Mouse (Mus musculus): ENCODE measurements around the gene Arid1b. TPM values are rescaled to one million over a fixed set of nuclear protein-coding genes. Genes with fewer than 3 reads are reported as not detected.

The Arid1b gene
- total and polyA plus RNA-seq, 2 experiments = 9.7 to 11.7 TPM

- Histone ChIP-seq H3K27me3 (ENCODE audit: control insufficient read depth, insufficient read depth, low read length) (no peaks in the 10 kb centered on the region), H3K4me3 (ENCODE audit: insufficient read depth, low read depth, low read length) (no peak overlapping the region), H3K4me1 (ENCODE audit: control insufficient read depth, insufficient read depth, low read length) (no peaks in the 10 kb centered on the region; the same call in 1 of the 2 replicates), H3K9ac (ENCODE audit: low read depth, low read length) (no peak overlapping the region), H3K36me3 (ENCODE audit: control insufficient read depth, insufficient read depth, low read length) (no peaks in the 10 kb centered on the region), H3K79me2 (ENCODE audit: control insufficient read depth, insufficient read depth, low read length) (peaks cover 36% of the 10 kb centered on the region), H3K27ac (replicated peaks; ENCODE audit: insufficient read depth, low read depth, low read length) (no peak overlapping the region)
- no peak for DNase-seq (ENCODE audit: extremely low read depth, low read depth, low spot score)
- TF ChIP-seq CTCF (IDR thresholded peaks at IDR 0.05; ENCODE audit: low read depth, low read length) = no peak
- no peak for TF ChIP-seq POLR2A (IDR thresholded peaks at IDR 0.05; ENCODE audit: extremely low read depth, insufficient read depth, low read length)
- WGBS = 100% methylated on average over 1 of the region's 1 CpGs
These were observed 239.9 kb downstream of the Arid1b start for GRCm38 (mm10) chr17:5233991-5234390.

GRCm38 (mm10) chr17:5235057-5235456, 240.9 kb downstream of the Arid1b start:
- DNase-seq (ENCODE audit: extremely low read depth, low read depth, low spot score) = no peak
- 91% methylated on average over 9 of the region's 9 CpGs for WGBS

GRCm38 (mm10) chr17:5237765-5238164, 243.6 kb downstream of the Arid1b start:
- Histone ChIP-seq H3K36me3 (ENCODE audit: control insufficient read depth, insufficient read depth, low read length) (no peaks in the 10 kb centered on the region), H3K79me2 (ENCODE audit: control insufficient read depth, insufficient read depth, low read length) (peaks cover 28% of the 10 kb centered on the region), H3K27me3 (ENCODE audit: control insufficient read depth, insufficient read depth, low read length) (no peaks in the 10 kb centered on the region), H3K9ac (ENCODE audit: low read depth, low read length) (no peak overlapping the region), H3K4me3 (ENCODE audit: insufficient read depth, low read depth, low read length) (no peak overlapping the region), H3K4me1 (ENCODE audit: control insufficient read depth, insufficient read depth, low read length) (peaks cover 4% of the 10 kb centered on the region), H3K27ac (replicated peaks; ENCODE audit: insufficient read depth, low read depth, low read length) (no peak overlapping the region)
- WGBS = 74% methylated on average over 3 of the region's 3 CpGs
- TF ChIP-seq POLR2A (IDR thresholded peaks at IDR 0.05; ENCODE audit: extremely low read depth, insufficient read depth, low read length) = no peak
- TF ChIP-seq CTCF (IDR thresholded peaks at IDR 0.05; ENCODE audit: low read depth, low read length) = no peak
- DNase-seq (ENCODE audit: extremely low read depth, low read depth, low spot score) = no peak

More at GRCm38 (mm10) chr17:5235057-5235456, 240.9 kb downstream of the Arid1b start:
- Histone ChIP-seq H3K27ac (replicated peaks; ENCODE audit: insufficient read depth, low read depth, low read length) (no peak overlapping the region), H3K9ac (ENCODE audit: low read depth, low read length) (no peak overlapping the region), H3K36me3 (ENCODE audit: control insufficient read depth, insufficient read depth, low read length) (no peaks in the 10 kb centered on the region), H3K4me1 (ENCODE audit: control insufficient read depth, insufficient read depth, low read length) (peaks cover 4% of the 10 kb centered on the region; the same call in 1 of the 2 replicates), H3K4me3 (ENCODE audit: insufficient read depth, low read depth, low read length) (no peak overlapping the region), H3K27me3 (ENCODE audit: control insufficient read depth, insufficient read depth, low read length) (no peaks in the 10 kb centered on the region), H3K79me2 (ENCODE audit: control insufficient read depth, insufficient read depth, low read length) (peaks cover 33% of the 10 kb centered on the region)
- TF ChIP-seq CTCF (IDR thresholded peaks at IDR 0.05; ENCODE audit: low read depth, low read length) (no peak), POLR2A (IDR thresholded peaks at IDR 0.05; ENCODE audit: extremely low read depth, insufficient read depth, low read length) (no peak)

- H3K36me3 ChIP-seq (ENCODE audit: control insufficient read depth, insufficient read depth, low read length) = no peaks in the 10 kb centered on the region
- peaks cover 28% of the 10 kb centered on the region for H3K79me2 ChIP-seq (ENCODE audit: control insufficient read depth, insufficient read depth, low read length)
- no peak overlapping the region for H3K4me3 ChIP-seq (ENCODE audit: insufficient read depth, low read depth, low read length)
- 80% methylated on average over 16 of the region's 16 CpGs for WGBS
- peak; percentile 38 for DNase-seq (ENCODE audit: extremely low read depth, low read depth, low spot score)
- 0 out of 2 replicates have a peak overlapping the region, but pooled peaks have one; percentile 12 for H3K27ac ChIP-seq (replicated peaks; ENCODE audit: insufficient read depth, low read depth, low read length)
- TF ChIP-seq CTCF (IDR thresholded peaks at IDR 0.05; ENCODE audit: low read depth, low read length) (no peak), POLR2A (IDR thresholded peaks at IDR 0.05; ENCODE audit: extremely low read depth, insufficient read depth, low read length) (no peak)
- H3K4me1 ChIP-seq (ENCODE audit: control insufficient read depth, insufficient read depth, low read length) = peaks cover 4% of the 10 kb centered on the region
- H3K27me3 ChIP-seq (ENCODE audit: control insufficient read depth, insufficient read depth, low read length) = no peaks in the 10 kb centered on the region
- no peak overlapping the region for H3K9ac ChIP-seq (ENCODE audit: low read depth, low read length)
These were observed 244.5 kb downstream of the Arid1b start for GRCm38 (mm10) chr17:5238387-5239245.

GRCm38 (mm10) chr17:5244526-5244925, 250.4 kb downstream of the Arid1b start:
- TF ChIP-seq POLR2A (IDR thresholded peaks at IDR 0.05; ENCODE audit: extremely low read depth, insufficient read depth, low read length) (no peak), CTCF (IDR thresholded peaks at IDR 0.05; ENCODE audit: low read depth, low read length) (no peak)
- Histone ChIP-seq H3K27me3 (ENCODE audit: control insufficient read depth, insufficient read depth, low read length) (no peaks in the 10 kb centered on the region), H3K4me1 (ENCODE audit: control insufficient read depth, insufficient read depth, low read length) (peaks cover 4% of the 10 kb centered on the region), H3K4me3 (ENCODE audit: insufficient read depth, low read depth, low read length) (no peak overlapping the region), H3K79me2 (ENCODE audit: control insufficient read depth, insufficient read depth, low read length) (peaks cover 3% of the 10 kb centered on the region; the same call in 1 of the 2 replicates), H3K36me3 (ENCODE audit: control insufficient read depth, insufficient read depth, low read length) (no peaks in the 10 kb centered on the region), H3K9ac (ENCODE audit: low read depth, low read length) (no peak overlapping the region), H3K27ac (replicated peaks; ENCODE audit: insufficient read depth, low read depth, low read length) (no peak overlapping the region)
- DNase-seq (ENCODE audit: extremely low read depth, low read depth, low spot score) = no peak
- WGBS = 94% methylated on average over 2 of the region's 2 CpGs

- Histone ChIP-seq H3K79me2 (ENCODE audit: control insufficient read depth, insufficient read depth, low read length) (no peaks in the 10 kb centered on the region; the same call in 1 of the 2 replicates), H3K9ac (ENCODE audit: low read depth, low read length) (no peak overlapping the region), H3K4me1 (ENCODE audit: control insufficient read depth, insufficient read depth, low read length) (peaks cover 4% of the 10 kb centered on the region), H3K4me3 (ENCODE audit: insufficient read depth, low read depth, low read length) (no peak overlapping the region), H3K27ac (replicated peaks; ENCODE audit: insufficient read depth, low read depth, low read length) (no peak overlapping the region), H3K27me3 (ENCODE audit: control insufficient read depth, insufficient read depth, low read length) (no peaks in the 10 kb centered on the region), H3K36me3 (ENCODE audit: control insufficient read depth, insufficient read depth, low read length) (no peaks in the 10 kb centered on the region)
- TF ChIP-seq CTCF (IDR thresholded peaks at IDR 0.05; ENCODE audit: low read depth, low read length) (no peak), POLR2A (IDR thresholded peaks at IDR 0.05; ENCODE audit: extremely low read depth, insufficient read depth, low read length) (no peak)
- WGBS = 25% methylated on average over 11 of the region's 11 CpGs
- DNase-seq (ENCODE audit: extremely low read depth, low read depth, low spot score) = peak; percentile 73
These were observed 252.6 kb downstream of the Arid1b start for GRCm38 (mm10) chr17:5246688-5247087.
